In the genomic region with DNA sequence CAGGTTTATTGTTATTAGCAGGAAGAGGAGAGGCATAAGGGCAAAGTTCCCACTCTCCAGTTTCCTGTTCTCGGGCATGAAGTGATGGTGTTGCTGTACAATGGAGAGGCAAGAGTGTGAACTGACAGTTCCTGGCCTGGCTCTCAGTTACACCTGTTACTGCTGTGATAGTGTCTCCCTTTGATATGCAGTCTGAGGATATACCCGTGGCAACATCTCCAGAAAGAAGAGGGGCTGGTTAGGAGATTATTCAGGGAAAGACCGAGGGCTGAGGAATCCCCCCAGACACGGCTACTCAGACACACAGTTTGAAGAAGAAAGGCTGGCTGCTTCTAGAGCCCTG, we compare ENCODE assay signal across 19 mouse cellular contexts.
DNase-seq lines count a peak whose midpoint lies in the region; ATAC-seq and TF ChIP-seq lines count a peak whose summit lies in the region.
"Had no signal": no experiment of that assay in that cellular context is flagged by ENCODE, and none has a peak within 500 bp of the region (broad histone marks: within the 10 kb centered on the region; RNA-seq: fewer than 3 reads in every experiment).

No protein-coding gene starts in this region.

- no peak for DNase-seq in midbrain, embryonic 11.5 days (ENCODE audit: low spot score, missing footprints)
- peak; percentile 20 for DNase-seq in brain, embryonic 14.5 days (ENCODE audit: low read depth)
- no peak for DNase-seq in thymus, adult 18-20 months
- DNase-seq: adrenal gland, adult 2 months; adrenal gland, postnatal 10 days; adrenal gland, postnatal 25 days; cerebellum, adult 11-12 months; cerebellum, adult 2 months; cerebellum, adult 9-10 months; cerebellum, postnatal 10 days; cerebellum, postnatal 25 days had no signal

- no peaks in the 10 kb centered on the region for H3K9me3 ChIP-seq in midbrain, embryonic 13.5 days
- no peaks in the 10 kb centered on the region for H3K9me3 ChIP-seq in midbrain, embryonic 11.5 days (ENCODE audit: control insufficient read depth, low read length)
- no peaks in the 10 kb centered on the region for H3K9me3 ChIP-seq in midbrain, embryonic 15.5 days
- H3K9me3 ChIP-seq: embryonic facial prominence, embryonic 10.5 days; embryonic facial prominence, embryonic 12.5 days; forebrain, embryonic 13.5 days; forebrain, embryonic 15.5 days had no signal

- no peak overlapping the region for H3K4me2 ChIP-seq in midbrain, embryonic 13.5 days (replicated peaks)
- no peak overlapping the region for H3K4me2 ChIP-seq in midbrain, embryonic 11.5 days
- H3K4me2 ChIP-seq in midbrain, embryonic 15.5 days, result no peak overlapping the region
- H3K4me2 ChIP-seq: embryonic facial prominence, embryonic 12.5 days; forebrain, embryonic 13.5 days; forebrain, embryonic 15.5 days had no signal

- H3K36me3 ChIP-seq in midbrain, embryonic 13.5 days, result no peaks in the 10 kb centered on the region
- no peaks in the 10 kb centered on the region for H3K36me3 ChIP-seq in midbrain, embryonic 11.5 days (ENCODE audit: control insufficient read depth, insufficient read depth, low read length)
- H3K36me3 ChIP-seq in midbrain, embryonic 15.5 days (replicated peaks), result no peaks in the 10 kb centered on the region
- H3K36me3 ChIP-seq: embryonic facial prominence, embryonic 10.5 days; embryonic facial prominence, embryonic 12.5 days; forebrain, embryonic 15.5 days had no signal

- 0 out of 2 replicates have a peak, but pooled peaks have one; percentile 19 for ATAC-seq in midbrain, embryonic 13.5 days
- no peak for ATAC-seq in midbrain, embryonic 11.5 days (ENCODE audit: low FRiP score)
- ATAC-seq in midbrain, embryonic 15.5 days (replicated peaks), result peak; percentile 65
- no peak for ATAC-seq in monocyte, adult 5-6 weeks (replicated peaks; ENCODE audit: insufficient number of reproducible peaks, low FRiP score, low TSS enrichment, poor library complexity, severe bottlenecking)
- ATAC-seq: forebrain, embryonic 13.5 days; forebrain, embryonic 15.5 days had no signal

- H3K9ac ChIP-seq in midbrain, embryonic 13.5 days (replicated peaks), result no peak overlapping the region
- no peak overlapping the region for H3K9ac ChIP-seq in midbrain, embryonic 11.5 days (ENCODE audit: low read length)
- no peak overlapping the region for H3K9ac ChIP-seq in midbrain, embryonic 15.5 days
- H3K9ac ChIP-seq: embryonic facial prominence, embryonic 12.5 days; forebrain, embryonic 13.5 days; forebrain, embryonic 15.5 days had no signal

- H3K27ac ChIP-seq in midbrain, embryonic 13.5 days, result peak overlapping the region; percentile 48
- no peak overlapping the region for H3K27ac ChIP-seq in midbrain, embryonic 11.5 days (ENCODE audit: low read depth, low read length)
- H3K27ac ChIP-seq in midbrain, embryonic 15.5 days, result peak overlapping the region; percentile 54
- H3K27ac ChIP-seq in olfactory bulb, adult 2 months (ENCODE audit: insufficient read depth, low read depth, low read length), result peak overlapping the region; percentile 54
- H3K27ac ChIP-seq: embryonic facial prominence, embryonic 10.5 days; embryonic facial prominence, embryonic 12.5 days; forebrain, embryonic 13.5 days; forebrain, embryonic 15.5 days had no signal

- no peak for TF ChIP-seq POLR2A in brain, embryonic 14.5 days (IDR thresholded peaks at IDR 0.05; ENCODE audit: borderline replicate concordance, extremely low read depth, insufficient read depth, insufficient read length, poor library complexity, severe bottlenecking)
- TF ChIP-seq POLR2A in olfactory bulb, adult 2 months (IDR thresholded peaks at IDR 0.05; ENCODE audit: insufficient read depth, low read depth, low read length), result no peak

- 0 out of 2 replicates have a peak, but pooled peaks cover 4% of the 10 kb centered on the region for H3K4me1 ChIP-seq in midbrain, embryonic 13.5 days (replicated peaks)
- H3K4me1 ChIP-seq in midbrain, embryonic 11.5 days (ENCODE audit: control insufficient read depth, insufficient read depth, low read length), result no peaks in the 10 kb centered on the region
- H3K4me1 ChIP-seq in midbrain, embryonic 15.5 days, result peaks cover 8% of the 10 kb centered on the region; the same call in 1 of the 2 replicates
- H3K4me1 ChIP-seq in olfactory bulb, adult 2 months (ENCODE audit: control insufficient read depth, insufficient read depth, low read length), result peaks cover 9% of the 10 kb centered on the region
- H3K4me1 ChIP-seq: embryonic facial prominence, embryonic 10.5 days; embryonic facial prominence, embryonic 12.5 days; forebrain, embryonic 13.5 days; forebrain, embryonic 15.5 days had no signal

- H3K4me3 ChIP-seq in midbrain, embryonic 13.5 days (replicated peaks), result no peak overlapping the region
- H3K4me3 ChIP-seq in midbrain, embryonic 11.5 days (ENCODE audit: low read depth, low read length), result no peak overlapping the region
- H3K4me3 ChIP-seq in midbrain, embryonic 15.5 days, result no peak overlapping the region
- no peak overlapping the region for H3K4me3 ChIP-seq in olfactory bulb, adult 2 months (ENCODE audit: insufficient read depth, low read depth, low read length)
- H3K4me3 ChIP-seq: embryonic facial prominence, embryonic 10.5 days; embryonic facial prominence, embryonic 12.5 days; forebrain, embryonic 13.5 days; forebrain, embryonic 15.5 days had no signal

- TF ChIP-seq CTCF in brain, embryonic 14.5 days (IDR thresholded peaks at IDR 0.05; ENCODE audit: borderline replicate concordance, extremely low read depth, insufficient read depth, insufficient read length), result no peak
- no peak for TF ChIP-seq CTCF in olfactory bulb, adult 2 months (IDR thresholded peaks at IDR 0.05; ENCODE audit: insufficient read depth, low read depth, low read length)

- H3K27me3 ChIP-seq in midbrain, embryonic 13.5 days, result no peaks in the 10 kb centered on the region
- H3K27me3 ChIP-seq in midbrain, embryonic 11.5 days (ENCODE audit: control insufficient read depth, insufficient read depth, low read length), result no peaks in the 10 kb centered on the region
- no peaks in the 10 kb centered on the region for H3K27me3 ChIP-seq in midbrain, embryonic 15.5 days (replicated peaks)
- H3K27me3 ChIP-seq: embryonic facial prominence, embryonic 12.5 days; forebrain, embryonic 13.5 days; forebrain, embryonic 15.5 days had no signal

- 64% methylated on average over 4 of the region's 4 CpGs for WGBS in midbrain, embryonic 13.5 days
- WGBS in midbrain, embryonic 11.5 days, result 72% methylated on average over 4 of the region's 4 CpGs
- WGBS in midbrain, embryonic 15.5 days, result 46% methylated on average over 4 of the region's 4 CpGs
- WGBS in olfactory bulb, adult 2 months, result 27% methylated on average over 4 of the region's 4 CpGs

Comparison
In these comparisons a context has a peak if more than half of its experiments do, and no peak if none do; other contexts are left out.
1. ATAC-seq: peak in midbrain, embryonic 13.5 days (single experiment) and midbrain, embryonic 15.5 days (single experiment); none in midbrain, embryonic 11.5 days (single experiment) and monocyte, adult 5-6 weeks (single experiment).